Mouse (Mus musculus) megakaryocyte, embryonic 14.5 days (primary cell): ENCODE results near the gene Aloxe3.

Experiments used
- FLI1 ChIP-seq: IDR thresholded peaks from 2 replicates; pipeline ENCODE4 v1.6.1; 2012; ENCODE audit warnings: low read length, inconsistent platforms, mixed read lengths
- GATA1 ChIP-seq: IDR thresholded peaks from 3 replicates; pipeline ENCODE4 v1.6.1; 2012; ENCODE audit warnings: mixed read lengths, low read length, inconsistent platforms, borderline replicate concordance

DNA sequence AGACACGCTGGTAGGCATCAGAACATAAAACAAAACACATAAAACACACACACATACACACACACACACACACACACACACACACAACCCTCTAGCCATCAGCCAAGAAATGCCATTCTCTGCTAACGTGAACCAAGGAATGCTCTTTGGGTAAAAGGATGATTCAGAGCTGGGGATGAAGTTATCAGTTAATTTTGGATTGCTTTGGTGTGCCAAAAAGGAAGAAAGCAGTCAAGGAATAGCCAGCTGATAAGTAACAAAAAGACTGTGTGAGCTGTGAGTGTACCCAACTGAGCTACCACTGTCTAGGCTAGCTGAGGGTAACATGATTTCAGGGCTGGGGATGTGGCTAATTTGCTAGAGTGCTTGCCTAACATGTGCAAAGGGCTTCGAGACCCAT is 11.7 kb upstream of the Aloxe3 start:
- no peak for TF ChIP-seq GATA1
- TF ChIP-seq FLI1 = no peak
